Mouse (Mus musculus) kidney, postnatal 0 days (tissue): ENCODE data around the gene Snx9. TPM values are rescaled to one million over a fixed set of nuclear protein-coding genes. Genes with fewer than 3 reads are reported as not detected.

ENCODE experiments used
- ATAC-seq: fragments of 200-750 bp; cut with Nextera tagmentation; replicated peaks from 2 replicates; pipeline ENCODE4 v1.8.0; 2017; ENCODE audit warnings: low read depth, moderate number of reproducible peaks, moderate TSS enrichment, moderate library complexity; ENCODE audit not compliant: low FRiP score
- DNase-seq: peaks from one replicate; pipeline ENCODE4 v3.0.0-alpha.2; 2016; ENCODE audit warnings: low spot score
- H3K27ac ChIP-seq: fragments of 300-500 bp; sonication (generic); 2 replicates; pipeline ENCODE4 v1.5.1; 2014; ENCODE audit warnings: mild to moderate bottlenecking
- H3K27me3 ChIP-seq: fragments of 300-500 bp; sonication (generic); 2 replicates; pipeline ENCODE4 v1.6.1; 2014; ENCODE audit warnings: low read length, mixed read lengths; ENCODE audit not compliant: insufficient read depth
- H3K36me3 ChIP-seq: fragments of 300-500 bp; sonication (generic); 2 replicates; pipeline ENCODE4 v1.6.1; 2014; ENCODE audit warnings: low read length, mixed read lengths; ENCODE audit not compliant: insufficient read depth
- H3K4me1 ChIP-seq: fragments of 300-500 bp; sonication (generic); replicated peaks from 2 replicates; pipeline ENCODE4 v1.6.1; 2014; ENCODE audit warnings: antibody characterized with exemption, low read length, mixed read lengths; ENCODE audit not compliant: insufficient read depth
- H3K4me2 ChIP-seq: fragments of 300-500 bp; sonication (generic); 2 replicates; pipeline ENCODE4 v1.6.1; 2014; ENCODE audit warnings: mild to moderate bottlenecking, low read length, moderate library complexity, mixed read lengths
- H3K4me3 ChIP-seq: fragments of 300-500 bp; sonication (generic); replicated peaks from 2 replicates; pipeline ENCODE4 v1.5.1; 2014; ENCODE audit warnings: low read depth, low read length
- H3K9ac ChIP-seq: fragments of 300-500 bp; sonication (generic); 2 replicates; pipeline ENCODE4 v1.6.1; 2014; ENCODE audit warnings: low read depth, low read length
- H3K9me3 ChIP-seq: fragments of 300-500 bp; sonication (generic); replicated peaks from 2 replicates; pipeline ENCODE4 v1.6.1; 2016; ENCODE audit warnings: low read length, inconsistent platforms, mixed read lengths
- CTCF ChIP-seq: IDR thresholded peaks from 2 replicates; pipeline ENCODE4 v1.5.1; 2016; ENCODE audit warnings: antibody characterized with exemption, low read depth, mild to moderate bottlenecking, moderate library complexity
- WGBS: fragments of 180-500 bp; shearing (Covaris S2); extraction: QIAGEN DNeasy Blood & Tissue Kit; methylation state at CpG from one replicate; pipeline ENCODE4 v1.1.7; 2014; 5-methylcytosine and 5-hydroxymethylcytosine counted together
- polyA plus RNA-seq: library from polyadenylated mRNA; unstranded; fragments of >200 nt; fragmentation: Nextera tagmentation; extraction: Ambion mirVana; gene quantifications from 2 replicates; pipeline ENCODE4 v1.2.1, GENCODE M21; 2015

The Snx9 gene
- polyA plus RNA-seq, 1 experiment from 2014 or later: 41.9 TPM

DNA sequence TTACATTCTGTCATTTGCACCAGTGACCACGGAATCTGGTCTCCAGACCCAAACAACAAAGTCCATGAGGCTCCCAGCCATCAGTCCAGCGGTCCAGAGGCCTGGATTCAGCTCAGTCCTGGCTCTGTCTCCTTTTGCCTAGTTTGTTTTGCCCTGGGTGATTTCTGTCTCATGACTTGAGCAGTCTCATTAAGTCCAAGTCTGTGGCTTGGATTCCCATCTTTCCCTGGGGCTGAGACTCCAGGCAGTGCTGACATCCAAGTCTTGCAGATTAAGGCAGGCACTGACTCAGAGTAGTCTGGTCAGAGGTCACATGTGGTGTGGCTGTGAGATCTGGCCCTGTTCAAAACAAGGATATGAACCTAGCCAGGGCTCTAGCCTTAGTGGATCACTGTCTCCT lies 35.2 kb upstream of the Snx9 start:
- H3K4me2 ChIP-seq: no peak overlapping the region
- H3K4me3 ChIP-seq: no peak overlapping the region
- H3K9ac ChIP-seq: no peak overlapping the region
- peak; percentile 76 for ATAC-seq
- DNase-seq: no peak
- 72% methylated on average over 2 of the region's 2 CpGs for WGBS
- H3K9me3 ChIP-seq: no peaks in the 10 kb centered on the region
- no peaks in the 10 kb centered on the region for H3K36me3 ChIP-seq
- TF ChIP-seq CTCF: no peak
- H3K4me1 ChIP-seq: peaks cover 10% of the 10 kb centered on the region; the same call in 1 of the 2 replicates
- H3K27me3 ChIP-seq: no peaks in the 10 kb centered on the region
- H3K27ac ChIP-seq: no peak overlapping the region

DNA sequence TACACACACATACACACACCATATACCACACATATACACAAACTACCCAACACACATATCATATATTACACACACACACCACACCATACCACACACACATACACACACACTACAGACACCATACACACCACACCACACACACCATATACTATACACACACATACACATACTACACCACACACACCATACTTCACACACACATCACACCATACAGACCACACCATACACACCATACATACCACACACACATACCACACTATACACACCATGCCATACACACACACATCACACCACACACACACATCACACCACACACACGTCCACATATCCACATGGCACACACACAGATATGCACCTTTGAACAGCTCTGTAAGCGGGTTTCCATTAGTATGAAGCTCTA lies 34.3 kb upstream of the Snx9 start:
- no peak for TF ChIP-seq CTCF
- Histone ChIP-seq H3K4me1 (peaks cover 10% of the 10 kb centered on the region; the same call in 1 of the 2 replicates), H3K27ac (no peak overlapping the region), H3K9me3 (no peaks in the 10 kb centered on the region), H3K4me3 (no peak overlapping the region), H3K4me2 (no peak overlapping the region), H3K9ac (no peak overlapping the region), H3K36me3 (no peaks in the 10 kb centered on the region), H3K27me3 (no peaks in the 10 kb centered on the region)
- DNase-seq (no peak), ATAC-seq (no peak)
- 91% methylated on average over 2 of the region's 2 CpGs for WGBS

DNA sequence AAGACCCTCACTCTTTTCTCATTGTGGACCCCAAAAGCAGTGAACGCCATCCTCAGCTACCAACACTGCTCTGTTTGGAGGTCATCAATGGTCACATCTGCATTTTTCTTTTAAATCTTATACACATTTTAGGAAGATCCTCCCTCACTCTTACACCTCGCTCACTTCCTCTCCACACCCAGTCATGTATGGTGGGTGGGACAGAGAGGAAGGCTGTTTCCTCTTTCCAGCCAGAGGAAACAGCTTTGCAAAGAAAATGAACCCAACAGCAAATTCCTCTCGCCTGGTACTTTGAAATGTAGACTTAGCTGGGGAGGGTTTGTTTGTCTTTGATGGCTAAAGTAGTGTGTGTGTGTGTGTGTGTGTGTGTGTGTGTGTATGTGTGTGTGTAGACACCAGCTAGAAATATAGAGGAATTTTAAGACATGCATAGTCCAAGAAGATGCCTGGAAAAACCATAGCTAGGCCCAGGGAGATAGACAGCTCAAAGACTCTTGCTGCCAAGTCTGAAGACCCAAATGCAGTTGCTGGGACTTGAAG lies 33.2 kb upstream of the Snx9 start:
- Histone ChIP-seq H3K4me3 (no peak overlapping the region), H3K36me3 (no peaks in the 10 kb centered on the region), H3K4me2 (no peak overlapping the region), H3K9me3 (no peaks in the 10 kb centered on the region; the same call in 1 of the 2 replicates), H3K27ac (no peak overlapping the region), H3K27me3 (no peaks in the 10 kb centered on the region), H3K4me1 (peaks cover 10% of the 10 kb centered on the region; the same call in 1 of the 2 replicates), H3K9ac (no peak overlapping the region)
- TF ChIP-seq CTCF: no peak
- WGBS: 51% methylated on average over 3 of the region's 3 CpGs
- DNase-seq (peak; percentile 51), ATAC-seq (no peak)

DNA sequence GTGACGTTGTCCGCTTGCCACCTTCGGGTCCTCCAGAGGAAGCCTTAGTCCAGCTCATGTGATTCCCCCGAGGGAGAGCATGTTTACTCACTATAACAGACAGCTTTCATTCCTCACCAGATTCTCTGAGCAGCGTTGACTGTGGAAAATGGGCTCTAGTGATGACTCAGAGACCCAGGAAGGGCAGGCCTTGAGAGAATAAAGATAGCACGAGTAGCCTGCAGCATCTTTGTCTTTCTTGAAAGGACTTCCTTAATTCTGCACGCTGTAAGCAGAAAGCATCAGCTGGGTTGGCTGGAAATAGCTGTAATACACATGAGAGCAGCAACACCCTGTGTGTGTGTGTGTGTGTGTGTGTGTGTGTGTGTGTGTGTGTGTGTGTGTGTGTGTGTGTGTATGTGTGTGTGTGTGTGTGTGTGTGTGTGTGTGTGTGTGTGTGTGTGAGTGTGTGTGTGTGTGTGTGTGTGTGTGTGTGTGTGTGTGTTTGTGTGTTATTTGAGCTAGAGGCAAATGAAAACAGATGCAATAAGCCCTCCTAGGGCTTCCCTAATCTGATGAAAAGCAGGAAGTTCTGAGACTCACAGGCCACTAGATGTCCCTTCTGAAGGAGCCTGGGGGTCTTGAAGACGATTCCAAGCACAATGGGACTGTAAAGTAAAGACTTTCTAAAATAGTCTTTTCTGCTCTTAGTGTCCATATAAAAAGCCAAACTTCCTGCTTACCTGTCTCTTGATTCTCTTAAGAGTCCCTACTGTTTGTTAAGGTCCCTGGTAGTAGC lies 27.1 kb upstream of the Snx9 start:
- Histone ChIP-seq H3K9ac (no peak overlapping the region), H3K9me3 (no peaks in the 10 kb centered on the region; the same call in 1 of the 2 replicates), H3K4me3 (no peak overlapping the region), H3K4me1 (peaks cover 1% of the 10 kb centered on the region; the same call in 1 of the 2 replicates), H3K36me3 (no peaks in the 10 kb centered on the region), H3K4me2 (no peak overlapping the region), H3K27me3 (no peaks in the 10 kb centered on the region), H3K27ac (no peak overlapping the region)
- 64% methylated on average over 8 of the region's 8 CpGs for WGBS
- no peak for TF ChIP-seq CTCF
- no peak for DNase-seq
- no peak for ATAC-seq

DNA sequence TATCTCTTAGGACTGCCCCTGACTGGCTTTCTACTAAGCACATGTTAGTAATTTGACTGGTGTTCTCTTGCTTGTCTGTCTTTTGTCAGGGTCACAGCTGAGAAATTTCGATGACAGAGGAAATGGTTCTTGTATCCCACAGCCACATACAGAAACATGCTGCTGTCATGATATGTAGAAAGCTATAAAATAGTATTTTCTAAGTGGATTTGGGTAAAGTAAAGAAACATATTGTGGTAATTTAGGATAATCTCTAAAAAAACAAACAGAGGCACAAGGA lies 26.5 kb upstream of the Snx9 start:
- Histone ChIP-seq H3K4me1 (peaks cover 6% of the 10 kb centered on the region; the same call in 1 of the 2 replicates), H3K36me3 (no peaks in the 10 kb centered on the region), H3K27me3 (no peaks in the 10 kb centered on the region), H3K9ac (no peak overlapping the region), H3K27ac (no peak overlapping the region), H3K4me3 (no peak overlapping the region), H3K9me3 (no peaks in the 10 kb centered on the region; the same call in 1 of the 2 replicates), H3K4me2 (no peak overlapping the region)
- DNase-seq (no peak), ATAC-seq (no peak)
- WGBS: 53% methylated on average over 1 of the region's 1 CpGs
- TF ChIP-seq CTCF: no peak

DNA sequence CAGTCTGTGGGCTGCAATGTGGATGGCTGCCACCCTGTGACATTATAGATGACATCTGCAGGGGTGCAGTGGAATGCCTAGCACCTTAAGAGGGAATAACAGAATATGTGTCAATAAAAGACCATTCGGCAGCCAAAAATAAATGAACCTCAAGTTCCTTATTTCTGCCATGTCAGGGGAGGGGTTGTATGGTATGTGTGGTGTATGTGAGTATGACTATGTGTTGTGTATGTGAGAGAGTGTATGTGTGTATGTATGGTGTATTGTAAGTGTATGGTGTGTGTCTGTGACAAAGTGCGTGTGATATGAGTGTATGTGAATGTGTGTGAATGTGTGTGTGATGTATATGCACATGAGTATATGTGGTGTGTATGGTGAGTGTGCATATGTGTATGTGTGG lies 23.3 kb upstream of the Snx9 start:
- no peaks in the 10 kb centered on the region for H3K36me3 ChIP-seq
- no peak overlapping the region for H3K9ac ChIP-seq
- 96% methylated on average over 2 of the region's 2 CpGs for WGBS
- no peaks in the 10 kb centered on the region for H3K9me3 ChIP-seq
- H3K4me1 ChIP-seq: peaks cover 15% of the 10 kb centered on the region
- no peak overlapping the region for H3K4me3 ChIP-seq
- ATAC-seq (no peak), DNase-seq (no peak)
- no peak for TF ChIP-seq CTCF
- H3K27me3 ChIP-seq: no peaks in the 10 kb centered on the region
- H3K4me2 ChIP-seq: no peak overlapping the region
- no peak overlapping the region for H3K27ac ChIP-seq

DNA sequence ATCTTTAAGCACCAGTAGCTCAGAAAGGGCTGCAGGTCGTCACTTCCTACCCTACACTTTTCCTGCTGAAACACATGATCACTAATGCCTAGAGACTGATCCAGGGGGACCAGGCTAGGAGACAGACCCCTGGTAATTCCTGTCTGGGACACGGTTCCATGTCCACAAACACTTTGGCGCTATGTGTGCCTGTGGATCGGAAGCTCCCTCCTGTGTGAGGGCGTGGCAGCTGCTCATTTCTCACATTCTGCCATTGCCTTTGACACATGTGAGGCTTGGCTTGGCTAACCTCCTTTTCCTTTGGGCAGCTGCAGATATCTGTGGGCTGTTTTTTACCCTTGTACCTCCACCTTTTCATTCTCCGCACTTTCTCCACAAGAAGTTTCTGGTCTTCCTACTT lies 22.0 kb upstream of the Snx9 start:
- Histone ChIP-seq H3K9ac (no peak overlapping the region), H3K4me1 (peaks cover 15% of the 10 kb centered on the region), H3K27ac (peak overlapping the region; percentile 63), H3K4me2 (no peak overlapping the region), H3K27me3 (no peaks in the 10 kb centered on the region), H3K9me3 (no peaks in the 10 kb centered on the region), H3K4me3 (no peak overlapping the region), H3K36me3 (no peaks in the 10 kb centered on the region)
- WGBS: 57% methylated on average over 6 of the region's 6 CpGs
- TF ChIP-seq CTCF: no peak
- no peak for DNase-seq
- ATAC-seq: no peak
